Mouse (Mus musculus) G1E (cell line): ENCODE data around the gene Lonp1.

Experiments
- CTCF ChIP-seq: IDR thresholded peaks from 2 replicates; pipeline ENCODE4 v1.5.1; 2012; ENCODE audit warnings: low read depth, low read length, inconsistent platforms, mixed read lengths
- GATA1 ChIP-seq: IDR thresholded peaks from 2 replicates; pipeline ENCODE4 v1.6.1; 2012; ENCODE audit warnings: borderline replicate concordance, low read length, inconsistent platforms, mixed read lengths
- GATA2 ChIP-seq: IDR thresholded peaks from 2 replicates; pipeline ENCODE4 v1.6.1; 2012; ENCODE audit warnings: low read depth, low read length, inconsistent platforms, borderline replicate concordance
- POLR2AphosphoS5 ChIP-seq: IDR thresholded peaks from 2 replicates; pipeline ENCODE4 v1.6.1; 2012; ENCODE audit warnings: low read depth, low read length, inconsistent platforms; ENCODE audit not compliant: insufficient replicate concordance

GRCm38 (mm10) chr17:56625495-56625894 is 1.2 kb downstream of the Lonp1 start:
- TF ChIP-seq CTCF (no peak), POLR2AphosphoS5 (no peak), GATA2 (no peak), GATA1 (no peak)
